Mouse (Mus musculus): ENCODE measurements around the gene Milr1.

GRCm38 (mm10) chr11:106724176-106724915, 26.7 kb upstream of the Milr1 start:
- no peak for TF ChIP-seq CTCF (IDR thresholded peaks at IDR 0.05; ENCODE audit: low read depth)
- TF ChIP-seq EP300 (IDR thresholded peaks at IDR 0.05; ENCODE audit: low read depth) = no peak
